Mouse (Mus musculus): Measurements from ENCODE around the gene Wnt3. TPM values are rescaled to one million over a fixed set of nuclear protein-coding genes. Genes with fewer than 3 reads are reported as not detected.

The Wnt3 gene
- polyA plus RNA-seq, 1 experiment from 2014 or later = 0.23 TPM

- Histone ChIP-seq H3K4me2 (no peak overlapping the region), H3K4me3 (ENCODE audit: low read depth, low read length) (no peak overlapping the region), H3K9me3 (replicated peaks; ENCODE audit: control insufficient read depth, low read length) (no peaks in the 10 kb centered on the region), H3K36me3 (ENCODE audit: control insufficient read depth, insufficient read depth, low read length) (no peaks in the 10 kb centered on the region), H3K27me3 (ENCODE audit: control insufficient read depth, insufficient read depth, low read length) (no peaks in the 10 kb centered on the region), H3K4me1 (ENCODE audit: control insufficient read depth, insufficient read depth, low read length) (no peaks in the 10 kb centered on the region), H3K9ac (ENCODE audit: low read depth, low read length) (no peak overlapping the region), H3K27ac (ENCODE audit: low read depth, low read length) (no peak overlapping the region)
- WGBS (ENCODE audit: insufficient replicate concordance) = 50% methylated on average over 8 of the region's 8 CpGs
- no peak for ATAC-seq (replicated peaks; ENCODE audit: insufficient number of reproducible peaks, low FRiP score, low TSS enrichment)
Observed at GRCm38 (mm10) chr11:103862951-103863350, 89.0 kb downstream of the Wnt3 start.

GRCm38 (mm10) chr11:103864486-103864885 lies 90.5 kb downstream of the Wnt3 start:
- Histone ChIP-seq H3K9me3 (replicated peaks; ENCODE audit: control insufficient read depth, low read length) (no peaks in the 10 kb centered on the region), H3K9ac (ENCODE audit: low read depth, low read length) (no peak overlapping the region), H3K27ac (ENCODE audit: low read depth, low read length) (no peak overlapping the region), H3K4me2 (no peak overlapping the region), H3K4me3 (ENCODE audit: low read depth, low read length) (no peak overlapping the region), H3K36me3 (ENCODE audit: control insufficient read depth, insufficient read depth, low read length) (no peaks in the 10 kb centered on the region), H3K4me1 (ENCODE audit: control insufficient read depth, insufficient read depth, low read length) (no peaks in the 10 kb centered on the region), H3K27me3 (ENCODE audit: control insufficient read depth, insufficient read depth, low read length) (no peaks in the 10 kb centered on the region)
- ATAC-seq (replicated peaks; ENCODE audit: insufficient number of reproducible peaks, low FRiP score, low TSS enrichment) = no peak
- 86% methylated on average over 4 of the region's 4 CpGs for WGBS (ENCODE audit: insufficient replicate concordance)

GRCm38 (mm10) chr11:103865346-103865745 lies 91.4 kb downstream of the Wnt3 start:
- H3K4me2 ChIP-seq = no peak overlapping the region
- H3K9me3 ChIP-seq (replicated peaks; ENCODE audit: control insufficient read depth, low read length) = no peaks in the 10 kb centered on the region
- no peak overlapping the region for H3K27ac ChIP-seq (ENCODE audit: low read depth, low read length)
- H3K27me3 ChIP-seq (ENCODE audit: control insufficient read depth, insufficient read depth, low read length) = no peaks in the 10 kb centered on the region
- no peaks in the 10 kb centered on the region for H3K4me1 ChIP-seq (ENCODE audit: control insufficient read depth, insufficient read depth, low read length)
- WGBS (ENCODE audit: insufficient replicate concordance) = 72% methylated on average over 7 of the region's 7 CpGs
- no peaks in the 10 kb centered on the region for H3K36me3 ChIP-seq (ENCODE audit: control insufficient read depth, insufficient read depth, low read length)
- H3K4me3 ChIP-seq (ENCODE audit: low read depth, low read length) = no peak overlapping the region
- H3K9ac ChIP-seq (ENCODE audit: low read depth, low read length) = no peak overlapping the region
- ATAC-seq (replicated peaks; ENCODE audit: insufficient number of reproducible peaks, low FRiP score, low TSS enrichment) = no peak

Other genes starting within 250 kb of the Wnt3 start
- not detected in 2 replicates for gene Gm884, start 153.0 kb upstream of the Wnt3 start, polyA plus RNA-seq (2014; fragmentation: Nextera tagmentation; extraction: Ambion mirVana)
- not detected in 2 replicates for gene Lyzl6, start 135.3 kb upstream of the Wnt3 start, polyA plus RNA-seq (2014; fragmentation: Nextera tagmentation; extraction: Ambion mirVana)
- gene Rprml, start 124.6 kb upstream of the Wnt3 start, polyA plus RNA-seq (2014; fragmentation: Nextera tagmentation; extraction: Ambion mirVana) = 0.16 and 0.23 TPM in 2 replicates
- 61.6 and 79.2 TPM in 2 replicates for gene Gosr2, start 76.3 kb upstream of the Wnt3 start, polyA plus RNA-seq (2014; fragmentation: Nextera tagmentation; extraction: Ambion mirVana)
- gene Wnt9b, start 24.3 kb upstream of the Wnt3 start, polyA plus RNA-seq (2014; fragmentation: Nextera tagmentation; extraction: Ambion mirVana) = 0.90 and 1.3 TPM in 2 replicates
- 30.5 and 37.0 TPM in 2 replicates for gene Nsf, start 179.9 kb downstream of the Wnt3 start, polyA plus RNA-seq (2014; fragmentation: Nextera tagmentation; extraction: Ambion mirVana)
- gene Arf2, start 192.6 kb downstream of the Wnt3 start, polyA plus RNA-seq (2014; fragmentation: Nextera tagmentation; extraction: Ambion mirVana) = 56.0 and 63.2 TPM in 2 replicates

Measured in heart, embryonic 11.5 days (tissue).